Mouse (Mus musculus): ENCODE data around the gene Tubg2.

DNA sequence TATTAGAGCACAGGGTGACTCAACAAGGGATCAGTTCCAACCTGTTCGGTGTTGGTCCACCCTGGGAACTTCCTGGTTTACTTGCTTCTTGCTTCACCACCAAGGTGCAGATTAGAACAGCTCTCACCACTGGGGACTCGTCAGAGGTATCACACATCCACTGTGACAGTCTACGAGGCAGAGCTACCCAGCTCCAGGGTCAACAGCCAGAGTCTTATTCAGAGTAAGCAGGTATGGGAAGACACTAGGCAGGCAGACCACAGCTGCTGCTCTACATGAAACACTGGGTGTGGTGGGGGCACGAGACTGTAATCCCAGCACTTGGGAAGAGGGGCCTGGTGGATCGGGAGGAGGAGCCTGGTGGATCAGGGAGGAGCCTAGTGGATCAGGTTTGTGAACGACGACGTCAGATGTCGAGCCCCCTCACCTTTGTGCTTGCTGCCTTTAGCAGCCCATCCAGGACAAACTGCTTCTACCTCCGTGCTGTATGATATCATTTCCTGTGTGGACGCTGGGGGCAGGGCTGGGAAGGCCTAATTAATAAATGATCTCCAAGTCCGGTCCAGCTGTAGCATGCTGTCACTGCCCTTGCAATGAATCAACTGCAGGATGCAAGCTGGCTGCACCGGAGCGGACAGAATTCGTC, 17.0 kb upstream of the Tubg2 start:
- TF ChIP-seq CTCF (IDR thresholded peaks at IDR 0.05; ENCODE audit: low read depth) (no peak), EP300 (IDR thresholded peaks at IDR 0.05; ENCODE audit: low read depth) (no peak)

All from liver, postnatal 0 days (tissue).